Mouse (Mus musculus) hindbrain, embryonic 14.5 days (tissue): ENCODE results near the gene Abr. TPM values are rescaled to one million over a fixed set of nuclear protein-coding genes. Genes with fewer than 3 reads are reported as not detected.
A peak's percentile ranks its signal among the peaks of the same experiment; 100 is the strongest.

Source experiments
- ATAC-seq: fragments of 200-750 bp; cut with Nextera tagmentation; 2 replicates; pipeline ENCODE4 v1.8.0; 2017; ENCODE audit warnings: moderate number of reproducible peaks, mild to moderate bottlenecking, moderate TSS enrichment, moderate library complexity; ENCODE audit not compliant: low FRiP score
- DNase-seq: peaks from one replicate; pipeline ENCODE4 v3.0.0-alpha.2; 2015; ENCODE audit warnings: low spot score
- H3K27ac ChIP-seq: fragments of 300-500 bp; sonication (generic); 2 replicates; pipeline ENCODE4 v1.5.1; 2014; ENCODE audit warnings: mild to moderate bottlenecking, moderate library complexity
- H3K27me3 ChIP-seq: fragments of 300-500 bp; sonication (generic); 2 replicates; pipeline ENCODE4 v1.6.1; 2014; ENCODE audit warnings: mild to moderate bottlenecking, low read length, mixed read lengths; ENCODE audit not compliant: control insufficient read depth, insufficient read depth
- H3K36me3 ChIP-seq: fragments of 300-500 bp; sonication (generic); replicated peaks from 2 replicates; pipeline ENCODE4 v1.6.1; 2014; ENCODE audit not compliant: control insufficient read depth, insufficient read depth
- H3K4me1 ChIP-seq: fragments of 300-500 bp; sonication (generic); replicated peaks from 2 replicates; pipeline ENCODE4 v1.6.1; 2014; ENCODE audit warnings: antibody characterized with exemption, low read length, mixed read lengths; ENCODE audit not compliant: control insufficient read depth, insufficient read depth
- H3K4me2 ChIP-seq: fragments of 300-500 bp; sonication (generic); replicated peaks from 2 replicates; pipeline ENCODE4 v1.6.1; 2014; ENCODE audit warnings: mild to moderate bottlenecking, moderate library complexity
- H3K4me3 ChIP-seq: fragments of 300-500 bp; sonication (generic); replicated peaks from 2 replicates; pipeline ENCODE4 v1.5.1; 2014; ENCODE audit warnings: mild to moderate bottlenecking, low read length
- H3K9ac ChIP-seq: fragments of 300-500 bp; sonication (generic); 2 replicates; pipeline ENCODE4 v1.6.1; 2014
- H3K9me3 ChIP-seq: fragments of 300-500 bp; sonication (generic); 2 replicates; pipeline ENCODE4 v1.6.1; 2016; ENCODE audit warnings: low read length; ENCODE audit not compliant: control insufficient read depth
- WGBS: fragments of 180-500 bp; shearing (Covaris S2); extraction: QIAGEN DNeasy Blood & Tissue Kit; methylation state at CpG from one replicate; pipeline ENCODE4 v1.1.7; 2014; 5-methylcytosine and 5-hydroxymethylcytosine counted together
- polyA plus RNA-seq: library from polyadenylated mRNA; unstranded; fragments of >200 nt; fragmentation: Nextera tagmentation; extraction: Ambion mirVana; gene quantifications from 2 replicates; pipeline ENCODE4 v1.2.1, GENCODE M21; 2014

Abr gene
- polyA plus RNA-seq, 1 experiment from 2014 or later, result 115 TPM

DNA sequence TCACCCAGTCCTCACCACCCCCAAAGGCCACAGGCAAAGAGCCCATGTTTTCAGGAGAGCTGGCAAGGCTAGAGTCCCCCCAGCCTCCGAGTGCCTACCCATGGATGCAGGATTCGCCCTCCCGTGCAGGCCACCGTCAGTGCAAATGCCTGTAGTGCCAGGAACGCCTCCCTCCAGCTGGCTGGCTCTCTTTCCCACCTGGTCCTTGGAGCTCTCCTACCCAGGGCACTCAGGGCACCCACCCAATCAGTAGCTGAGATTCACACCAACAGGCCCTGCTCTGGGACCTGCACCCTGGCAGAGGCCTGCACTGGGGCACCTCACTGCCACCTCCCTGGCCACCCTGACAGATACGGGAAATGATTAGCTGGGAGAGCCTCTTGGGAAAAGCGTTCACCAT is 90.1 kb downstream of the Abr start:
- WGBS, result 83% methylated on average over 7 of the region's 7 CpGs
- H3K4me1 ChIP-seq, result peaks cover 13% of the 10 kb centered on the region
- no peak overlapping the region for H3K4me3 ChIP-seq
- H3K9ac ChIP-seq, result no peak overlapping the region
- no peak overlapping the region for H3K4me2 ChIP-seq
- DNase-seq, result no peak
- H3K9me3 ChIP-seq, result no peaks in the 10 kb centered on the region
- H3K27me3 ChIP-seq, result no peaks in the 10 kb centered on the region
- H3K36me3 ChIP-seq, result no peaks in the 10 kb centered on the region
- no peak overlapping the region for H3K27ac ChIP-seq
- no peak for ATAC-seq

DNA sequence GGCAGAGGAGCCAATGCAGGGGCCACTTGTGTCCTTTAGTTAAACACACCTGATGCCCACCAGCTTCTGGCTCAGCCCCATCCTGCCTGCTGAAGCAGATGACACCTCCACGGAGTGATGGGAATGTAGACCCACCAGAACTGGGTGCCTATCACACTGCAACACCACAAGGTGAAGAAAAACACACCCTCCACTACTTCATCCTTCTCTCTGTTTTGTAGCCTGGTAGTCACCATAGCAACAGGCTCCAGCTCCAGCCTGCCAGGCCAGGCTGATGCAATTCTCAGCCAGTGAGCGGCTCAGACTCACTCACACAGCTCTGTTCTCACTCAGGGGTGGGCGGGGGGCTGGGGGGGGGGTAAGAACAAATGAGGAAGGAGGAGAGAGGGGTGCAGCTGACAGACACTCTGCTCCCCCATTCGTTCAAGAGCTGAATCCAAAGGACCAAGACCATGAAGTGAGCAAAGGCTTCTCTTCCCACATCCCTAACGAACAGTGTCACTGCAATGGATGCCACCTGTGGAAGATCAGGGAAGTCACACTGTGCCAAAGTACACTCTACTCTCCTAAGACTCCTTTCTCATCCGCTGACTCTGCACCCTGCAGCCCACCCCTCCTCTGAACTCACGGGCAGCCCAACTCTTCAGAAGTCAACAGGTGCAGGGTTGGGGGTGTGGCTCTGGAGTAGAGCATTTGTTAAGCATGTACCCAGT is 91.0 kb downstream of the Abr start:
- Histone ChIP-seq H3K4me1 (peaks cover 13% of the 10 kb centered on the region), H3K9me3 (no peaks in the 10 kb centered on the region), H3K4me2 (no peak overlapping the region), H3K4me3 (no peak overlapping the region), H3K27ac (no peak overlapping the region), H3K36me3 (no peaks in the 10 kb centered on the region), H3K27me3 (no peaks in the 10 kb centered on the region), H3K9ac (peak overlapping the region; percentile 28; the same call in 1 of the 2 replicates)
- ATAC-seq, result peak; percentile 79; the same call in 1 of the 2 replicates
- DNase-seq, result peak; percentile 45
- WGBS, result 38% methylated on average over 7 of the region's 7 CpGs

DNA sequence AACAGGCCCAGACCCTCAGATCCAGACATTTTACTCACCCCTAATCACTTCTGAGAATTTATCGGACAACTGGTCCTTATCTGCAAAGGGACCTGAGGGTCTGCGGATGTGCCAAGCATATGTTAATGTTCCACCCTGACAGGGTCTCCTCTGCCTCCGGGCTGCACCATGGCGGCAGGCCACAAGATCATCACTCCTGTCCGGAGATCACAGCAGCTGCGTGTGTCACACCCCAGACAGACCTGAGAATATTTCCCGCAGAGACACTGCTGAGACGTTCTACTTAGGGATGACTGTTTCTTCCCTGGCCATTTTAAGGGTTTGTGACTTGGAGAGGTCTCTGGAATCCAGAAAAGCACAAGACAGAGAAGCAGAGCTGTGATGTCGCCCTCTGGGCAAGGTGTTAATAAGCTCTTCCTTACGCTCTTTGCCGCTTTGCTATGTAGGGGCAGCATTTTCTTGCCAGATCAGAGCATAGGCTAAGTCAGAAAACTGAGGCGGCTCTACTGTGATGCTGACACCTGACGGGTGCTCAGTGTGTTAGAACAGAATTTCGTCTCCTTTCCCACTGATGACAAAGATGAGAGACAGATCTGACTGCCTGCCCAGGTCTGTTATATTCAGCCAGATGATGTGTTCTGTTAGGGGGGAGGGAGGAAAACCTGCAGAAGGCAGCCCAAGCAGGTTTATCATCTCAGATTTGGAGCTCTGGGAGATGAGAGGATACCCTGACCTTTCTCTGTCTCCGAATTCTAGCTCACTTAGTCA is 91.8 kb downstream of the Abr start:
- H3K4me3 ChIP-seq, result no peak overlapping the region
- no peak for ATAC-seq

DNA sequence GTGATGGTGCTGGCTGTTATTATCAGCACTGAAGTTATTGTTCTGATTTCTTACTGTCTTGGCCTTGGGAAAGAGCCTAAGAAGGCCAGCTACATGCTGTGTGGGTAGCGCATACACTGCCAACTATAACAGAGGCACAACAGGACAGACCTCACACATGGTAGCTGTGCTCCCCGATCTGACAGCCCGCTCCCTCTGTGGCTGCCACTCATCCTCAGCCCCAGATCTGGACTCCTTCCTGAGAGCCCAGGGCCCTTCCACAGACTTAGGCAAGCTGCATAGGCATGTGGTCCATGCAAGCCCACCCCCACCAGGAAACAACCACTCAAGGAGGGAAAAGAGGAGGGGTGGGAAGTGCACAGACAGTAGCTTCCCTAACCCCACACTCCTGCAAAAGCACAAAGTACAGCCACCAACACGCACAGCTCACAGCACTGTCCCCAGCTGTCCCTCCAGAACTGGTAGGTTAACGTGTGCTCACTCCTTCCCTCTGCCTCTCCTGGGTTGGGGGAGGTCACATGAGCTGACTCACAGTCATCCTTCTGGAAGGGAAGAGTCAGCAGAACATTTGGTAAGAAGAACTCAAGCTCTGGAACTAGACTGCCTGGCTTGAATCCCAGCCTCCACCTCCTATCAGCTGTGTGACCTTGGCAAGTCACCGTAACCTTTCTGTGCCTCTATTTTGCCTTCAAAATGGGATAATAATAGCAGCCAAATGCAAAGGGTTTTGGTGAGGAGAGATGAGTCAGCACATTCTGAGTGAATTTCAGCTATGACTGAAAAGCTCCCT is 92.6 kb downstream of the Abr start:
- Histone ChIP-seq H3K27me3 (no peaks in the 10 kb centered on the region), H3K36me3 (no peaks in the 10 kb centered on the region), H3K4me1 (peaks cover 13% of the 10 kb centered on the region), H3K4me2 (no peak overlapping the region), H3K9me3 (no peaks in the 10 kb centered on the region), H3K4me3 (no peak overlapping the region), H3K9ac (no peak overlapping the region), H3K27ac (0 out of 2 replicates have a peak overlapping the region, but pooled peaks have one; percentile 43)
- 57% methylated on average over 6 of the region's 6 CpGs for WGBS
- ATAC-seq, result peak; percentile 31; the same call in 1 of the 2 replicates
- DNase-seq, result no peak

More for the DNA sequence above, 91.8 kb downstream of the Abr start:
- Histone ChIP-seq H3K4me2 (no peak overlapping the region), H3K36me3 (no peaks in the 10 kb centered on the region), H3K9ac (peak overlapping the region; percentile 28; the same call in 1 of the 2 replicates), H3K27me3 (no peaks in the 10 kb centered on the region), H3K27ac (no peak overlapping the region), H3K4me1 (peaks cover 13% of the 10 kb centered on the region), H3K9me3 (no peaks in the 10 kb centered on the region)
- no peak for DNase-seq
- 74% methylated on average over 15 of the region's 15 CpGs for WGBS

DNA sequence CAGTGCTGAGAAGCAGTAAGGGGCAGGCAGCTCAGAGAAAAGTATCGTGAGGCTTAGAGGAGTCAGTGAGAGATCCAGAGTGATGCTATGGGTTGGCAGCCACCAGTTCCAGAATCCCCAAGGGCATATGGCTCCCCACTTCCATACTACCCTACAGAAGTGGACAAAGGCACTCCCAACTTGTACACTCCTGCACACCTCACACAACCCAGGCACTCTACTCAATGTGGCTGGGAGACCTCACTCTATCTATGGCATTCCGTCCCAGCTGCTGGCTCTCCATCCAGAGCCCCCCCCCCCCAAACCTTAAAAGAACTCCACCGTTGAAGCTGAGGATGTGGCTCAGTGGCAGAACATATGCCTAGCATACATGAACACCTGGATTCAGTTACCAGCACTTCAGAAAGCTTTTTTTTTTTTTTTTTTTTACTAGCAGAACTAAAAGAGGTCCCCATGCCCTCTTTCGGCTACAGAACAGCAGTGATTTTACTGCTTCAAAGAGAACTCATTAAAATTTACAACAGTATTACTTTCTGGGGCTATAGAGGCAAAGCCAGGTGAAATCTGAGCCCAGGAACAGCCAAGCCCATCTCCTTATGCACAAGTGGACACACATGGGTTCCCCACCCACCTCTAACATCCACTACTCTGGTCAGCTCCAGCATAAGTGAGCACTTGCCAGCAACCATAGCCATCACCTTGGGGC is 96.3 kb downstream of the Abr start:
- H3K9me3 ChIP-seq, result no peaks in the 10 kb centered on the region
- H3K4me3 ChIP-seq, result no peak overlapping the region
- no peak overlapping the region for H3K27ac ChIP-seq
- no peaks in the 10 kb centered on the region for H3K27me3 ChIP-seq
- H3K4me1 ChIP-seq, result peaks cover 22% of the 10 kb centered on the region
- WGBS, result 77% methylated on average over 4 of the region's 4 CpGs
- DNase-seq (no peak), ATAC-seq (no peak)
- no peak overlapping the region for H3K4me2 ChIP-seq
- H3K36me3 ChIP-seq, result no peaks in the 10 kb centered on the region
- H3K9ac ChIP-seq, result no peak overlapping the region

DNA sequence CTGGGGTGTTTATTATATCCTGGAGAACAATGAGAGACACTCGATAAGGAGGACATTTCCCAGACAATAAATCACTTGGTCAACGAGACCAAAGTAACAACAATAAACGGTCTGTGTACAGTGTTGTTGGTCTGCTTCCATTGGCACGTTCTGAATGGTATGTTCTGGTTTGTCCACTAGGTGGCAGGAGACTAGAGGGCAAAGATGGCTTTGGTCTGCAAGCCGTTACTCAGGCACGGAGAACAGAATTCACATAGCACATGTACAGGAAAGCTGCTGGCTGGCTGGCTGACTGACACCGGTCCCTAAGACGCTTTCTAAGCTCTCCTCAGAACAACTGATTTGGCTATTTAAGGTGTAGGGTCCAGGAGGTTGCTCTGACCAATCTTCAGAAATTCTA is 97.2 kb downstream of the Abr start:
- Histone ChIP-seq H3K27ac (no peak overlapping the region), H3K4me1 (peaks cover 14% of the 10 kb centered on the region), H3K4me3 (no peak overlapping the region), H3K9ac (no peak overlapping the region), H3K9me3 (no peaks in the 10 kb centered on the region), H3K4me2 (no peak overlapping the region), H3K36me3 (no peaks in the 10 kb centered on the region), H3K27me3 (no peaks in the 10 kb centered on the region)
- 21% methylated on average over 8 of the region's 8 CpGs for WGBS
- 0 out of 2 replicates have a peak, but pooled peaks have one; percentile 57 for ATAC-seq
- DNase-seq, result peak; percentile 84

DNA sequence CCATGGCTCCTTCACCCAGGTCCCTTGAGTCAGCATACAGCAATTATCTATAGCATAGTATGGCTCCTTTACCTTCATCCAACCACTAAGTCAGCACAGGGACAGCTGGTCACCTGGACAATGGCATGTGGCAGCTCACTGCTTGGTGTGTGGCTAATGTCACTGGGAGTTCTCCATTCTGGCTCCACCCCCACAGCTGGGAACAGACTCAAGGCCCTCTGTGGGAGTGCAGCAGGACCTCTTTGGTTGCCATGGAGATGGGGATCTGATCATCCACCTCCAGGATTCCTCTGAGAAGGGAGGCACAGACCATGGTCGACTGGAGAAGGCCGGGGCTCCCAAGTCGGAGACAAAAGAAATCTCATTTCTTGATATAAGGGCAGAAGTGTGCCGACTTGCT is 98.8 kb downstream of the Abr start:
- no peaks in the 10 kb centered on the region for H3K27me3 ChIP-seq
- ATAC-seq (peak; percentile 59; the same call in 1 of the 2 replicates), DNase-seq (no peak)
- 0 out of 2 replicates have a peak overlapping the region, but pooled peaks have one; percentile 39 for H3K27ac ChIP-seq
- no peaks in the 10 kb centered on the region for H3K36me3 ChIP-seq
- no peaks in the 10 kb centered on the region for H3K9me3 ChIP-seq
- no peak overlapping the region for H3K4me2 ChIP-seq
- WGBS, result 6% methylated on average over 4 of the region's 4 CpGs
- peaks cover 14% of the 10 kb centered on the region for H3K4me1 ChIP-seq
- no peak overlapping the region for H3K4me3 ChIP-seq
- no peak overlapping the region for H3K9ac ChIP-seq

DNA sequence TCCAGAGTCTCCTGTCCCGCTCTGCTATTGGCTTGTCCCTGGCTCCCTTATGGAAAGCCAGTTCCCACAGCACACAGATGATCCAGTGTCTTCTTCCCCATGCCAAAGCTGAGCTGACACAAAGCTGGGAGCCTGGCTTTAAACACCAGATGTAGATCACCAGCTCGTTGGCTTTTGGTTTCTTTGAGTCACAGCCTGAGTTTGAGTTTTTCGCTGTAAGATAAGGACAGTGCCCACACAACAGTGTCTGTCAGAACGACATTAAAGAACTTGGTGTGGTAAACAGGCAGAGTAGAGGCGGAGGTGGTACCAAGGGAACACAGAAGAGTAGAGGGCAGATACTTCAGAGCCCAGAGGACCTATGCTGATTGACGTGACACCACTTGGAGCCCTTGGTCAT is 101.2 kb downstream of the Abr start:
- peaks cover 14% of the 10 kb centered on the region for H3K4me1 ChIP-seq
- H3K4me3 ChIP-seq, result no peak overlapping the region
- no peak for DNase-seq
- H3K9ac ChIP-seq, result no peak overlapping the region
- no peak for ATAC-seq
- no peaks in the 10 kb centered on the region for H3K9me3 ChIP-seq
- WGBS, result 92% methylated on average over 6 of the region's 6 CpGs
- no peak overlapping the region for H3K27ac ChIP-seq
- no peaks in the 10 kb centered on the region for H3K36me3 ChIP-seq
- H3K4me2 ChIP-seq, result no peak overlapping the region
- no peaks in the 10 kb centered on the region for H3K27me3 ChIP-seq
